ENCODE assay signal across 21 mouse cellular contexts in genomic region chr1:76065783-76066182, GRCm38 (mm10).
A peak's percentile ranks its signal among the peaks of the same experiment; 100 is the strongest.
DNase-seq lines count a peak whose midpoint lies in the region; ATAC-seq and TF ChIP-seq lines count a peak whose summit lies in the region.
"Had no signal": no experiment of that assay in that cellular context is flagged by ENCODE, and none has a peak within 500 bp of the region (broad histone marks: within the 10 kb centered on the region; RNA-seq: fewer than 3 reads in every experiment).

No protein-coding gene starts in this region.

- H3K4me2 ChIP-seq in kidney, embryonic 16.5 days (replicated peaks; ENCODE audit: low read depth, low read length) = no peak overlapping the region
- H3K4me2 ChIP-seq in forebrain, embryonic 16.5 days (ENCODE audit: low read length) = no peak overlapping the region
- H3K4me2 ChIP-seq in hindbrain, embryonic 14.5 days (replicated peaks) = no peak overlapping the region
- 0 out of 2 replicates have a peak overlapping the region, but pooled peaks have one; percentile 3 for H3K4me2 ChIP-seq in limb, embryonic 14.5 days (replicated peaks; ENCODE audit: low read depth, low read length, severe bottlenecking)
- H3K4me2 ChIP-seq: embryonic facial prominence, embryonic 12.5 days; limb, embryonic 15.5 days had no signal

- TF ChIP-seq POLR2A in limb, embryonic 14.5 days (IDR thresholded peaks at IDR 0.05; ENCODE audit: borderline replicate concordance, extremely low read depth, insufficient read depth, insufficient read length) = no peak

- H3K4me1 ChIP-seq in kidney, embryonic 16.5 days (ENCODE audit: insufficient read depth, low read length) = 0 out of 2 replicates have a peak, but pooled peaks cover 8% of the 10 kb centered on the region
- H3K4me1 ChIP-seq in forebrain, embryonic 16.5 days (replicated peaks; ENCODE audit: control insufficient read depth, insufficient read depth, low read length) = peaks cover 5% of the 10 kb centered on the region; the same call in 1 of the 2 replicates
- H3K4me1 ChIP-seq in hindbrain, embryonic 14.5 days (replicated peaks; ENCODE audit: control insufficient read depth, insufficient read depth, low read length) = no peaks in the 10 kb centered on the region
- peaks cover 13% of the 10 kb centered on the region for H3K4me1 ChIP-seq in limb, embryonic 14.5 days (ENCODE audit: control insufficient read depth, insufficient read depth, low read length)
- 0 out of 2 replicates have a peak, but pooled peaks cover 5% of the 10 kb centered on the region for H3K4me1 ChIP-seq in heart, embryonic 10.5 days

- no peak overlapping the region for H3K9ac ChIP-seq in kidney, embryonic 16.5 days (replicated peaks; ENCODE audit: low read length)
- no peak overlapping the region for H3K9ac ChIP-seq in forebrain, embryonic 16.5 days (replicated peaks; ENCODE audit: low read depth, low read length)
- H3K9ac ChIP-seq in hindbrain, embryonic 14.5 days = no peak overlapping the region
- no peak overlapping the region for H3K9ac ChIP-seq in limb, embryonic 14.5 days (ENCODE audit: low read depth, low read length, severe bottlenecking)
- H3K9ac ChIP-seq: embryonic facial prominence, embryonic 12.5 days; limb, embryonic 15.5 days; liver, postnatal 0 days had no signal

- no peak overlapping the region for H3K27ac ChIP-seq in kidney, embryonic 16.5 days (ENCODE audit: low read length)
- H3K27ac ChIP-seq in forebrain, embryonic 16.5 days (ENCODE audit: low read length) = no peak overlapping the region
- H3K27ac ChIP-seq in hindbrain, embryonic 14.5 days = no peak overlapping the region
- H3K27ac ChIP-seq in limb, embryonic 14.5 days (replicated peaks; ENCODE audit: low read depth, low read length) = 0 out of 2 replicates have a peak overlapping the region, but pooled peaks have one; percentile 9
- H3K27ac ChIP-seq in heart, embryonic 10.5 days = no peak overlapping the region
- H3K27ac ChIP-seq: embryonic facial prominence, embryonic 12.5 days; limb, embryonic 15.5 days had no signal

- 0 out of 2 replicates have a peak, but pooled peaks have one; percentile 49 for ATAC-seq in kidney, embryonic 16.5 days (ENCODE audit: low FRiP score, low TSS enrichment)
- peak; percentile 57 for ATAC-seq in forebrain, embryonic 16.5 days
- no peak; the same call in 1 of the 2 replicates for ATAC-seq in hindbrain, embryonic 14.5 days (ENCODE audit: low FRiP score)
- peak; percentile 71 for ATAC-seq in limb, embryonic 14.5 days (ENCODE audit: low FRiP score, low read depth)
- ATAC-seq: liver, postnatal 0 days; midbrain, embryonic 16.5 days had no signal

- no peak overlapping the region for H3K4me3 ChIP-seq in kidney, embryonic 16.5 days (ENCODE audit: low read length)
- H3K4me3 ChIP-seq in forebrain, embryonic 16.5 days (replicated peaks; ENCODE audit: low read length) = no peak overlapping the region
- no peak overlapping the region for H3K4me3 ChIP-seq in hindbrain, embryonic 14.5 days (replicated peaks; ENCODE audit: low read length)
- H3K4me3 ChIP-seq in limb, embryonic 14.5 days (replicated peaks; ENCODE audit: low read length) = no peak overlapping the region
- H3K4me3 ChIP-seq in heart, embryonic 10.5 days = no peak overlapping the region
- H3K4me3 ChIP-seq: embryonic facial prominence, embryonic 12.5 days; limb, embryonic 15.5 days had no signal

- WGBS in kidney, embryonic 16.5 days = 20% methylated on average over 6 of the region's 6 CpGs
- WGBS in forebrain, embryonic 16.5 days = 34% methylated on average over 6 of the region's 6 CpGs
- whole genome bisulfite sequencing in hindbrain, embryonic 14.5 days = 37% methylated on average over 6 of the region's 6 CpGs
- 10% methylated on average over 6 of the region's 6 CpGs for WGBS in limb, embryonic 14.5 days
- WGBS in heart, embryonic 10.5 days = 83% methylated on average over 6 of the region's 6 CpGs

- DNase-seq in kidney, postnatal 14 days = no peak
- DNase-seq in hindbrain, embryonic 14.5 days (ENCODE audit: low spot score) = peak; percentile 45
- no peak for DNase-seq in limb, embryonic 14.5 days (ENCODE audit: low spot score)
- no peak for DNase-seq in heart, postnatal 36 days
- no peak for DNase-seq in heart, embryonic 10.5 days (ENCODE audit: low spot score)
- DNase-seq in left cerebral cortex, postnatal 4 days = no peak
- DNase-seq: adrenal gland, adult 2 months; cerebellum, adult 9-10 months; gastrocnemius, postnatal 25 days; kidney, adult 18-20 months; kidney, postnatal 25 days; liver, postnatal 0 days; lung, postnatal 10 days; right cerebral cortex, postnatal 14 days; spleen, adult 18-20 months; thymus, postnatal 4 days had no signal

- no peaks in the 10 kb centered on the region for H3K36me3 ChIP-seq in kidney, embryonic 16.5 days (ENCODE audit: insufficient read depth, low read length)
- no peaks in the 10 kb centered on the region for H3K36me3 ChIP-seq in forebrain, embryonic 16.5 days (ENCODE audit: control insufficient read depth, insufficient read depth)
- no peaks in the 10 kb centered on the region for H3K36me3 ChIP-seq in hindbrain, embryonic 14.5 days (replicated peaks; ENCODE audit: control insufficient read depth, insufficient read depth)
- no peaks in the 10 kb centered on the region for H3K36me3 ChIP-seq in limb, embryonic 14.5 days (ENCODE audit: control insufficient read depth, insufficient read depth, low read length)
- H3K36me3 ChIP-seq in heart, embryonic 10.5 days = no peaks in the 10 kb centered on the region
- H3K36me3 ChIP-seq: embryonic facial prominence, embryonic 12.5 days; limb, embryonic 15.5 days had no signal

- intact Hi-C loops in heart, postnatal 36 days (cut with DNase I) = no loop called here
- intact Hi-C loops in left cerebral cortex, postnatal 4 days (cut with DNase I) = no loop called here

- no peaks in the 10 kb centered on the region for H3K9me3 ChIP-seq in kidney, embryonic 16.5 days (ENCODE audit: low read length)
- H3K9me3 ChIP-seq in forebrain, embryonic 16.5 days (ENCODE audit: control insufficient read depth, low read length) = no peaks in the 10 kb centered on the region
- H3K9me3 ChIP-seq in hindbrain, embryonic 14.5 days (ENCODE audit: control insufficient read depth, low read length) = no peaks in the 10 kb centered on the region
- no peaks in the 10 kb centered on the region for H3K9me3 ChIP-seq in limb, embryonic 14.5 days (ENCODE audit: control insufficient read depth, low read length)
- H3K9me3 ChIP-seq in heart, embryonic 10.5 days = no peaks in the 10 kb centered on the region
- H3K9me3 ChIP-seq: embryonic facial prominence, embryonic 12.5 days; limb, embryonic 15.5 days had no signal

- H3K27me3 ChIP-seq in kidney, embryonic 16.5 days (ENCODE audit: insufficient read depth, low read length) = no peaks in the 10 kb centered on the region
- no peaks in the 10 kb centered on the region for H3K27me3 ChIP-seq in forebrain, embryonic 16.5 days (replicated peaks; ENCODE audit: control insufficient read depth, insufficient read depth, low read length)
- H3K27me3 ChIP-seq in hindbrain, embryonic 14.5 days (ENCODE audit: control insufficient read depth, insufficient read depth, low read length) = no peaks in the 10 kb centered on the region
- no peaks in the 10 kb centered on the region for H3K27me3 ChIP-seq in limb, embryonic 14.5 days (ENCODE audit: control insufficient read depth, insufficient read depth, low read length)
- H3K27me3 ChIP-seq in heart, embryonic 10.5 days (ENCODE audit: insufficient read depth, poor library complexity, severe bottlenecking) = no peaks in the 10 kb centered on the region
- H3K27me3 ChIP-seq: embryonic facial prominence, embryonic 12.5 days; limb, embryonic 15.5 days had no signal
